Mouse (Mus musculus) cerebellum, adult 2 months (tissue): ENCODE data around the gene Megf6. TPM values are rescaled to one million over a fixed set of nuclear protein-coding genes. Genes with fewer than 3 reads are reported as not detected.

Source experiments
- DNase-seq, 2 experiments: peaks; one replicate each; pipeline ENCODE4 v3.0.0; 2021
- H3K27ac ChIP-seq: fragments of 200-500 bp; 2 replicates; pipeline ENCODE4 v1.5.1; 2012; ENCODE audit warnings: low read length, control low read depth, inconsistent platforms; ENCODE audit not compliant: insufficient read depth
- H3K27me3 ChIP-seq: fragments of 200-500 bp; 2 replicates; pipeline ENCODE4 v1.6.1; 2012; ENCODE audit warnings: inconsistent platforms, mild to moderate bottlenecking, low read length, moderate library complexity; ENCODE audit not compliant: control insufficient read depth, insufficient read depth
- H3K4me1 ChIP-seq: fragments of 200-500 bp; 2 replicates; pipeline ENCODE4 v1.6.1; 2011; ENCODE audit warnings: low read length; ENCODE audit not compliant: control insufficient read depth, insufficient read depth
- H3K4me3 ChIP-seq: fragments of 200-500 bp; replicated peaks from 2 replicates; pipeline ENCODE3; 2011; ENCODE audit warnings: mild to moderate bottlenecking, low read depth, low read length, control low read depth; ENCODE audit not compliant: insufficient read depth
- CTCF ChIP-seq: fragments of 200-500 bp; IDR thresholded peaks from 2 replicates; pipeline ENCODE4 v1.5.1; 2011; ENCODE audit warnings: low read depth, mild to moderate bottlenecking, control low read depth, low read length, moderate library complexity, borderline replicate concordance; ENCODE audit not compliant: insufficient read depth
- POLR2A ChIP-seq: fragments of 200-500 bp; IDR thresholded peaks from 2 replicates; pipeline ENCODE4 v1.6.1; 2011; ENCODE audit warnings: low read length, control low read depth, borderline replicate concordance; ENCODE audit not compliant: insufficient read depth
- WGBS: fragments of 180-500 bp; shearing (Covaris S2); methylation state at CpG from one replicate; pipeline ENCODE4 v1.1.7; 2018; 5-methylcytosine and 5-hydroxymethylcytosine counted together
- polyA plus RNA-seq: library from polyadenylated mRNA; depleted of rRNA; stranded (reverse); fragments of >200 nt; gene quantifications from 2 replicates; pipeline ENCODE4 v1.2.3, GENCODE M21; 2012

The Megf6 gene
- polyA plus RNA-seq, 1 experiment: 2.6 TPM

DNA sequence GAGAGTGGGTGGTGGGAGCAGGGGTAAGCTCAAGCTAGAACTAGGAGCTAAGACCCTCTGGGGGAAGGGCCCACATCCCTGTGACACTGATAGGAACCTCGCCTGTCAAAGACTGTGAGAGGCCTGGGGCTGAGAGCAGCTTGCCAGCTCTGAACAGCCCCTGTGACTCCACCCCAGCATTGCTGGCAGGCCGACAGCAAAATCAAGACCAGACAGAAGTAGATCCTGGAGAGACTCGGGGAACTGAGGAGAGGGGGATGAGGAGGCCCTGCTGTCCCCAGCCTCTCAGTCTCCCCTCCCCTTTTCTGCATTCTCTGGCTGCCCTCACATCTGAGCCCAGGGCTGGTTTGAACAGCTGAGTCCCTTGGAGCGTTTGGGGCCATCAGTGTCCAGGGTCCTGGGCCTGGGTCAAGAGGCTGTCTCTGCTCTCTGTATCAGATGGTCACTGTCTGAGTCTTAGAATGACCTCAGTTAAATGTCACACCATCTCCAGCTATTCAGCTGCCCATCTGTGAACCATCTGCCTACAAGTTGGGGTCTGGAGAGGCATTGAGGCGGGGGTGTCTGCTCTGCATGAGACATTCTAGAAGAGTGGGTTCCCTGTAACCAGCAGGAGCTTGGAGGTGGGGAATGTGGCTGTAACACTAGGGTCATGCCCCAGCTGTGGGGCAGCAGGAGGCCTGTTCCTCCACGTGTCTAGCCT lies 53.9 kb downstream of the Megf6 start:
- no peaks in the 10 kb centered on the region; the same call in 1 of the 2 replicates for H3K27me3 ChIP-seq
- no peak overlapping the region for H3K27ac ChIP-seq
- no peak overlapping the region for H3K4me3 ChIP-seq
- peaks cover 20% of the 10 kb centered on the region for H3K4me1 ChIP-seq
- DNase-seq: no peak
- TF ChIP-seq CTCF (no peak), POLR2A (no peak)
- 58% methylated on average over 6 of the region's 6 CpGs for WGBS

DNA sequence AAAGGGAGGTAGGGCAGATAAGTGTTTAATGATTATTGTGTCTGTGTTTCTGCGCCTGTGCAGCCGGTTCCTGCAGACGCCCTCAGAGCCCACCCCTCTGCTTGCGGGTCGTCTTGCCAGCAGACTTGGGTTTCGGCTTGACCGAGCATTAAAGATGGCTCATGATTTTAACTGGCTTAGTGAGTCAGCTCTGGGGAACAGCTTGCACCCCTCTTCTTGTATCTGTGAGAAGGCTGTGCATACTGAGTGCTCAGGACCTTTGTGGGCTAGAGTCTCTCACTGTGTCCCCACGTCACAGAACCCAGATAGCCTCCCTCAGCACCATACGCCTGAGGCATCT lies 54.4 kb downstream of the Megf6 start:
- peaks cover 23% of the 10 kb centered on the region for H3K4me1 ChIP-seq
- TF ChIP-seq POLR2A (no peak), CTCF (no peak)
- 58% methylated on average over 9 of the region's 9 CpGs for WGBS
- no peak overlapping the region for H3K4me3 ChIP-seq
- no peak overlapping the region for H3K27ac ChIP-seq
- no peak for DNase-seq
- H3K27me3 ChIP-seq: no peaks in the 10 kb centered on the region; the same call in 1 of the 2 replicates

DNA sequence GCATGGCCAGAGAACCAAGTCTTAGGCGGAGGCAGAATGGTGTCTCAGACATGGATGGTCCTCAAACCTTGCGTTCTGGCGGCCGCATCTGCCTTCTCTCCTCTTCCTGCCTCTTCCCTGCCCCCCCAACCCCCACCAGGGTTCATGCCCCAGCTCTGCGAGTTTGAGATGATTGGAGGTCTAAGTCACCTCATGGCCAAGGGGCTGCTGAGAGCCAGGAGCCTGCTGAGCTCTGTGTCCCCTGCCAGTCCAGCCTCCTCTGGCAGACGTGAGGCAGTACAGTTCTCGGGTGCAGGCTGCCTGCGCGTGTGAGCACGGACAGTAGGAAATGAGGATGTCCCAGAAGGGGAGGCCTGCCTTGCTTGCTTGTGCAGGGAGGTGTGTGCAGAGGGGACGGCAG lies 56.1 kb downstream of the Megf6 start:
- Histone ChIP-seq H3K27ac (no peak overlapping the region), H3K4me3 (no peak overlapping the region), H3K4me1 (peaks cover 27% of the 10 kb centered on the region), H3K27me3 (no peaks in the 10 kb centered on the region; the same call in 1 of the 2 replicates)
- 67% methylated on average over 11 of the region's 11 CpGs for WGBS
- no peak for TF ChIP-seq POLR2A
- TF ChIP-seq CTCF: no peak
- DNase-seq: no peak

DNA sequence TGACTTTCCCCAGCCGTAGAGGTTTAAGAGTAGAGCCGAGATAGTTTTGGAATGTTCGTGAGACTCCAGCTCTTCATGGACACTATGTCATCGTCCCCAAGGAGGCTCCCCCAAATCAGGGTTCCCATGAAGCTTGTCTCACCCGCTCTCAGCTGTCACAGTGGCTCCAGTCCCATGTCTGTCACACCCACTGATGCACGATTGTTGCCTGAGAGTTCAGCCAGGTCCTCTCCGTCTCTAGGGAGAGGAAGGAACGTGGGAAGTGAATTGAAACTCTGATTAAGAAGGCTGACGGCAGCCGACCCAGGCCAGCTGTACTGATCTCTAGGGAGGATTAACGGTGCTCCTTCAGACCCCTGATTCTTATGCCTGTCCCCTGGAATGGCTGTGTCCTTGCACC lies 57.8 kb downstream of the Megf6 start:
- WGBS: 66% methylated on average over 11 of the region's 11 CpGs
- Histone ChIP-seq H3K27me3 (no peaks in the 10 kb centered on the region; the same call in 1 of the 2 replicates), H3K4me3 (no peak overlapping the region), H3K4me1 (peaks cover 22% of the 10 kb centered on the region), H3K27ac (no peak overlapping the region)
- no peak for DNase-seq
- TF ChIP-seq POLR2A (no peak), CTCF (no peak)

DNA sequence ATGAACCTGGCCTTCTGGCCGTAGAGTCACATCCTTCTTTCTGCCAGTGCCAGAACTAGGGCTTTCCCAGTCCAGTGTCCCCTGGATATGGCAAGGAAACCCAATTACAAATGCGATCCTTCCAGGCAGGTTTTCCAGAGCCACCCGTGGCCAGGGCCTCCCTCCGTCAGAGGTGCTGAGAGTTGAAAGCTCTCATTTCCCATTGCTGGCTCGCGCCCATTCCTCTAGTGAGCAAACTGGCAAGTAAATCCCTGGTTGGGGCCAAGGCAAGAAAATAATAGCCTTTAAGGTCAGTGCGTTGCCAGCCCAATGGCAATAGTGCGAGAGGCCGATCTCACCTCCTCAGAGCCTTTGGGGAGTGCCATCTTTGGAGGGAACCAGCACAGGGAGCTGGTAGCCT lies 59.0 kb downstream of the Megf6 start:
- 14% methylated on average over 9 of the region's 9 CpGs for WGBS
- DNase-seq: peak in 1 of 2 experiments; percentile 47
- no peak overlapping the region for H3K4me3 ChIP-seq
- no peaks in the 10 kb centered on the region; the same call in 1 of the 2 replicates for H3K27me3 ChIP-seq
- no peak for TF ChIP-seq POLR2A
- no peak overlapping the region for H3K27ac ChIP-seq
- H3K4me1 ChIP-seq: peaks cover 14% of the 10 kb centered on the region

- Histone ChIP-seq H3K4me3 (no peak overlapping the region), H3K27me3 (no peaks in the 10 kb centered on the region), H3K4me1 (peaks cover 14% of the 10 kb centered on the region), H3K27ac (no peak overlapping the region)
- WGBS: 93% methylated on average over 7 of the region's 7 CpGs
- no peak for DNase-seq
- TF ChIP-seq POLR2A (no peak), CTCF (no peak)
These were observed 60.9 kb downstream of the Megf6 start for GRCm38 (mm10) chr4:154231380-154231779.

GRCm38 (mm10) chr4:154232295-154232694 lies 61.8 kb downstream of the Megf6 start:
- 69% methylated on average over 4 of the region's 4 CpGs for WGBS
- H3K4me1 ChIP-seq: peaks cover 14% of the 10 kb centered on the region
- no peak overlapping the region for H3K4me3 ChIP-seq
- TF ChIP-seq CTCF: no peak
- H3K27me3 ChIP-seq: no peaks in the 10 kb centered on the region
- H3K27ac ChIP-seq: no peak overlapping the region
- DNase-seq: no peak

DNA sequence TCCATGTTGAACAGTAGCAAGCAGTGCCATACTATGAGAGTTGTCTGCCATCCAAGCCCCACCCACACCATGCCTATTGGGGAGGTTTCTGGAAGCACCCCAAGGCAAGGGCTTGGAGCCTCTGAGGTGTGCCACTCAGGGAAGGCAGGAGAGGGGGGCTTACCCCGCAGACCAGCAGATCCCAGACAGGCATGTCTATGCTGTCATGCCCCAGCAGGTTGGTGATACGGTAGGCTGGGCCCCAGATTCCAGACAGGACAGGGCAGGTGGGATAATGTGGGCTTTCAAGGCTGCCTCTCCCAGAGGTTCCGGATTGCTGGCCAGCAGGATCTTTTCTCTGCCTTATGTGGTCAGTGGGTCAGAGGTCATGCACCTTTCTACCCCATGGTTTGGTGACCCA lies 65.5 kb downstream of the Megf6 start:
- no peak overlapping the region for H3K4me3 ChIP-seq
- H3K27me3 ChIP-seq: peaks cover 1% of the 10 kb centered on the region; the same call in 1 of the 2 replicates
- H3K4me1 ChIP-seq: no peaks in the 10 kb centered on the region
- H3K27ac ChIP-seq: no peak overlapping the region
- 72% methylated on average over 3 of the region's 3 CpGs for WGBS
- DNase-seq: no peak
- TF ChIP-seq POLR2A: no peak
- TF ChIP-seq CTCF: no peak
